Mouse (Mus musculus) kidney, postnatal 0 days (tissue): ENCODE data around the gene Pdgfb. TPM values are rescaled to one million over a fixed set of nuclear protein-coding genes. Genes with fewer than 3 reads are reported as not detected.
A peak's percentile ranks its signal among the peaks of the same experiment; 100 is the strongest.

Experiments used
- ATAC-seq: fragments of 200-750 bp; cut with Nextera tagmentation; replicated peaks from 2 replicates; pipeline ENCODE4 v1.8.0; 2017; ENCODE audit warnings: low read depth, moderate number of reproducible peaks, moderate TSS enrichment, moderate library complexity; ENCODE audit not compliant: low FRiP score
- DNase-seq: peaks from one replicate; pipeline ENCODE4 v3.0.0-alpha.2; 2016; ENCODE audit warnings: low spot score
- H3K27ac ChIP-seq: fragments of 300-500 bp; sonication (generic); 2 replicates; pipeline ENCODE4 v1.5.1; 2014; ENCODE audit warnings: mild to moderate bottlenecking
- H3K27me3 ChIP-seq: fragments of 300-500 bp; sonication (generic); 2 replicates; pipeline ENCODE4 v1.6.1; 2014; ENCODE audit warnings: low read length, mixed read lengths; ENCODE audit not compliant: insufficient read depth
- H3K36me3 ChIP-seq: fragments of 300-500 bp; sonication (generic); 2 replicates; pipeline ENCODE4 v1.6.1; 2014; ENCODE audit warnings: low read length, mixed read lengths; ENCODE audit not compliant: insufficient read depth
- H3K4me1 ChIP-seq: fragments of 300-500 bp; sonication (generic); replicated peaks from 2 replicates; pipeline ENCODE4 v1.6.1; 2014; ENCODE audit warnings: antibody characterized with exemption, low read length, mixed read lengths; ENCODE audit not compliant: insufficient read depth
- H3K4me2 ChIP-seq: fragments of 300-500 bp; sonication (generic); 2 replicates; pipeline ENCODE4 v1.6.1; 2014; ENCODE audit warnings: mild to moderate bottlenecking, low read length, moderate library complexity, mixed read lengths
- H3K4me3 ChIP-seq: fragments of 300-500 bp; sonication (generic); replicated peaks from 2 replicates; pipeline ENCODE4 v1.5.1; 2014; ENCODE audit warnings: low read depth, low read length
- H3K9ac ChIP-seq: fragments of 300-500 bp; sonication (generic); 2 replicates; pipeline ENCODE4 v1.6.1; 2014; ENCODE audit warnings: low read depth, low read length
- H3K9me3 ChIP-seq: fragments of 300-500 bp; sonication (generic); replicated peaks from 2 replicates; pipeline ENCODE4 v1.6.1; 2016; ENCODE audit warnings: low read length, inconsistent platforms, mixed read lengths
- CTCF ChIP-seq: IDR thresholded peaks from 2 replicates; pipeline ENCODE4 v1.5.1; 2016; ENCODE audit warnings: antibody characterized with exemption, low read depth, mild to moderate bottlenecking, moderate library complexity
- WGBS: fragments of 180-500 bp; shearing (Covaris S2); extraction: QIAGEN DNeasy Blood & Tissue Kit; methylation state at CpG from one replicate; pipeline ENCODE4 v1.1.7; 2014; 5-methylcytosine and 5-hydroxymethylcytosine counted together
- polyA plus RNA-seq: library from polyadenylated mRNA; unstranded; fragments of >200 nt; fragmentation: Nextera tagmentation; extraction: Ambion mirVana; gene quantifications from 2 replicates; pipeline ENCODE4 v1.2.1, GENCODE M21; 2015

The Pdgfb gene
- polyA plus RNA-seq, 1 experiment from 2014 or later: 6.8 TPM

- Histone ChIP-seq H3K4me1 (0 out of 2 replicates have a peak, but pooled peaks cover 2% of the 10 kb centered on the region), H3K9ac (no peak overlapping the region), H3K4me3 (no peak overlapping the region), H3K27ac (peak overlapping the region; percentile 54), H3K9me3 (no peaks in the 10 kb centered on the region), H3K36me3 (no peaks in the 10 kb centered on the region), H3K4me2 (0 out of 2 replicates have a peak overlapping the region, but pooled peaks have one; percentile 15), H3K27me3 (no peaks in the 10 kb centered on the region)
- ATAC-seq: no peak
- TF ChIP-seq CTCF: no peak
- 68% methylated on average over 7 of the region's 7 CpGs for WGBS
- no peak for DNase-seq
These were observed 8.6 kb downstream of the Pdgfb start for GRCm38 (mm10) chr15:80006156-80006555.

DNA sequence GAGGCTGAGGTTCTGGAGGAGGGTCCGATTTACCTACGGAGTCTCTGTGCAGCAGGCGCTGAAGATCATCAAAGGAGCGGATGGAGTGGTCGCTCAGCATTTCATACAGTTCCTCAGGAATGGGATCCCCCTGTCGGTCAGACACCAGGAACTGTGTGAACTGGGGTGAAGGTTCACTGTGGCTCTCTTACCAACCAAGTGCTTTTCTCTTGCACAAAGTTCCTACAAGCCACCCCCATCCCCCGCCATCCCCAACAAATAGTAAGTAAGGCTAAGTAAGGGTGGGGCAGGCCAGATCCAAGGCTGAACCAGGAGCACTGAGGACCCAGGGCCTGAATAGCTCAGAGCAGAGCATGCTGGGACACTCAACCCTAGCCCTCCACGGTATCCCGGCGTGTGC is 9.3 kb downstream of the Pdgfb start:
- Histone ChIP-seq H3K27me3 (no peaks in the 10 kb centered on the region), H3K4me2 (no peak overlapping the region), H3K4me1 (peaks cover 3% of the 10 kb centered on the region), H3K4me3 (no peak overlapping the region), H3K9ac (no peak overlapping the region), H3K36me3 (no peaks in the 10 kb centered on the region), H3K9me3 (no peaks in the 10 kb centered on the region), H3K27ac (peak overlapping the region; percentile 61; the same call in 1 of the 2 replicates)
- DNase-seq: no peak
- ATAC-seq: no peak
- 77% methylated on average over 10 of the region's 10 CpGs for WGBS
- TF ChIP-seq CTCF: no peak

- H3K27ac ChIP-seq: peak overlapping the region; percentile 61; the same call in 1 of the 2 replicates
- H3K4me2 ChIP-seq: no peak overlapping the region
- H3K27me3 ChIP-seq: no peaks in the 10 kb centered on the region
- no peaks in the 10 kb centered on the region for H3K36me3 ChIP-seq
- no peaks in the 10 kb centered on the region for H3K9me3 ChIP-seq
- no peak overlapping the region for H3K9ac ChIP-seq
- DNase-seq (peak; percentile 33), ATAC-seq (peak; percentile 44; the same call in 1 of the 2 replicates)
- 43% methylated on average over 14 of the region's 14 CpGs for WGBS
- no peak overlapping the region for H3K4me3 ChIP-seq
- TF ChIP-seq CTCF: no peak
- peaks cover 3% of the 10 kb centered on the region for H3K4me1 ChIP-seq
These were observed 10.0 kb downstream of the Pdgfb start for GRCm38 (mm10) chr15:80004644-80005340.

DNA sequence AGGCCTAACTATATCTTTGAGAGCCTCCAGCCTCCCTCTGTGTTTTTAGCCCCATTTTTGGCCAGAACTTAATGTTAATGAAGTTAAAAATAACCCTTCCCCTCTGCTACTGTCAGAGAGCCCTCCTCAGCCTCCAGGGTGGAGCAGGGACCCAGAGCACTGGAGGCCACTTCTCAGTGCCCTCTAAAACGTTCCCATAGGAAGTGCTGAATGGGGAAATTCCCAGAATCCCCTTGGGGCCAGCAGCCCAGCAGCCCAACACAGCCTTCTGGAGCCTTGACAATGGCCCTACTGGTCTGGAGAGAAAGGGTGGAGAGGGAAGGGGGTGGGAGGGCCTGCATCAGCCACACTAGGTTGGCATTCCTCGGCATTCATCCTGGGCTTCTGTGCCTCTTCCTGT is 11.2 kb downstream of the Pdgfb start:
- Histone ChIP-seq H3K4me3 (no peak overlapping the region), H3K9ac (no peak overlapping the region), H3K4me2 (no peak overlapping the region), H3K4me1 (peaks cover 3% of the 10 kb centered on the region), H3K27me3 (no peaks in the 10 kb centered on the region), H3K27ac (peak overlapping the region; percentile 61; the same call in 1 of the 2 replicates), H3K9me3 (no peaks in the 10 kb centered on the region), H3K36me3 (no peaks in the 10 kb centered on the region)
- ATAC-seq (no peak), DNase-seq (no peak)
- 54% methylated on average over 2 of the region's 2 CpGs for WGBS
- TF ChIP-seq CTCF: no peak

DNA sequence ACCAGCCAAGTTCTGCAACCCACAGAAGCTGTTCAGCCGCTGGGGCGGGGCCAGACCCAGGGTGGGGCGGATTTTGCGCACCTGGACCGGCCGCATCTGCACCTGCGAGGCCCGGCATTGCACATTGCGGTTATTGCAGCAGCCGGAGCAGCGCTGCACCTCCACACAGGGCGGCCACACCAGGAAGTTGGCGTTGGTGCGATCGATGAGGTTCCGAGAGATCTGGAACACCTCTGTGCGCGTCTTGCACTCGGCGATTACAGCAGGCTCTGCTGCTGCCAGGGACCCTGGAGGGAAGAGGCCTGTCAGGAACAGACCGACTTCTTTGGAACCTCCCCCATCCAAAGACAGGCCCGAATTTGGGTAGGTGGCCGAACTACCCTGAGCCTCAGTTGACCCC is 13.2 kb downstream of the Pdgfb start:
- DNase-seq: no peak
- WGBS: 90% methylated on average over 23 of the region's 23 CpGs
- peaks cover 6% of the 10 kb centered on the region; the same call in 1 of the 2 replicates for H3K36me3 ChIP-seq

DNA sequence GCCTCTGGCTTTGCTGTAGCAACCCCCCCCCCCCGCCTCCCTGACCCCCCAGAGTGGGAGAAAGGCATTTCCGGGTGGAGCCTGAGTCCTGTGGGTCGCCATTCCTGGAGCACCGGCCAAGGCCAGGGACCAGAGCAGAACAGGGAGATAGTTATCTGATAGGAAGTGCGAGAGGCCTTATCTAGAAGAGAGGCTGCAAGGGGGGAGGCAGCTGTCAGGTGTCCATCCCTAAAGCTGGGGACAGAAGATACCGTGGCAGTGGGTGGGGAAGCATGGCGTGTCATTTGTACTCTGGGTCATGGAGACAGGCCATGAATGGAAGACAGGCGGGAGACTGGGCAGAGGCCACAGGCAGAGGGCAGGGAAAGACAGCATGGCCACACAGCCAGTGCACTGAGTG is 14.1 kb downstream of the Pdgfb start:
- Histone ChIP-seq H3K27me3 (no peaks in the 10 kb centered on the region), H3K4me2 (no peak overlapping the region), H3K27ac (no peak overlapping the region), H3K4me1 (peaks cover 3% of the 10 kb centered on the region), H3K9ac (no peak overlapping the region), H3K4me3 (no peak overlapping the region), H3K36me3 (peaks cover 9% of the 10 kb centered on the region; the same call in 1 of the 2 replicates), H3K9me3 (no peaks in the 10 kb centered on the region)
- ATAC-seq: no peak
- no peak for DNase-seq
- no peak for TF ChIP-seq CTCF
- WGBS: 42% methylated on average over 8 of the region's 8 CpGs

More for the DNA sequence above, 13.2 kb downstream of the Pdgfb start:
- no peaks in the 10 kb centered on the region for H3K27me3 ChIP-seq
- no peak for ATAC-seq
- H3K4me1 ChIP-seq: peaks cover 3% of the 10 kb centered on the region
- TF ChIP-seq CTCF: no peak
- no peaks in the 10 kb centered on the region for H3K9me3 ChIP-seq
- H3K9ac ChIP-seq: no peak overlapping the region
- H3K27ac ChIP-seq: no peak overlapping the region
- H3K4me3 ChIP-seq: no peak overlapping the region
- H3K4me2 ChIP-seq: no peak overlapping the region
